Mouse (Mus musculus) urinary bladder, postnatal 10 days (tissue): Measurements from ENCODE around the gene Uqcrh.
A peak's percentile ranks its signal among the peaks of the same experiment; 100 is the strongest.

Experiments
- DNase-seq: peaks from one replicate; pipeline ENCODE4 v3.0.0; 2022; ENCODE audit warnings: low spot score

Uqcrh gene

DNA sequence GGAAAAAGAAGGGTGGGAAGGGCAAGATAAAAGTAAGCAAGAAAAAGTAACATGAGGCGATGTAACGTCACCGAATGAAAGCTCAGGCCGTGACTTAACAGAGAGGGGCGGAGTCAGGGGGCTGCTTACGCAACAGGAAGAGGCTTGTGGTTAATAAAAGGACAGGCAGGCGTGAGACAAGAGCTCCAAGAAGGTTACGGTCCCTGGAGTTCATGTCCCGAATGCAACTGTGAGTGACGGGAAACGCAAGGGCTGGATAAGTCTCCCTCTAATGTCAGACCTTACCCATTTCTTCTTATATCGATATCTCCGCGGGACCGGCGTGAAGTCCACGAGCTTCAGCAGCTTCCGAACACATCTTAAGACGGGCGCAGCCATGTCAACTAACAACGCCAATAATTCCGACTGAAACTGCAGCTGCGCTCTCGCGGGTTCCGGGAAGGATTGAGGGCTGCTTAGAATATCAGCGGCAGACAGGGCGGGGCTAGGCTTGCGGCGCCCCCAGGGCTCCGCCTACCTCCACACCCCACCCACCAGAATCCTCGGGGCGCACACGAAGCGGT lies 21.4 kb downstream of the Uqcrh start, which contains the start of gene Nsun4:
Gene Nsun4 (minus strand): TSS at position 478 of the 563 bp plus-strand sequence.
- DNase-seq, result peak; percentile 61

DNA sequence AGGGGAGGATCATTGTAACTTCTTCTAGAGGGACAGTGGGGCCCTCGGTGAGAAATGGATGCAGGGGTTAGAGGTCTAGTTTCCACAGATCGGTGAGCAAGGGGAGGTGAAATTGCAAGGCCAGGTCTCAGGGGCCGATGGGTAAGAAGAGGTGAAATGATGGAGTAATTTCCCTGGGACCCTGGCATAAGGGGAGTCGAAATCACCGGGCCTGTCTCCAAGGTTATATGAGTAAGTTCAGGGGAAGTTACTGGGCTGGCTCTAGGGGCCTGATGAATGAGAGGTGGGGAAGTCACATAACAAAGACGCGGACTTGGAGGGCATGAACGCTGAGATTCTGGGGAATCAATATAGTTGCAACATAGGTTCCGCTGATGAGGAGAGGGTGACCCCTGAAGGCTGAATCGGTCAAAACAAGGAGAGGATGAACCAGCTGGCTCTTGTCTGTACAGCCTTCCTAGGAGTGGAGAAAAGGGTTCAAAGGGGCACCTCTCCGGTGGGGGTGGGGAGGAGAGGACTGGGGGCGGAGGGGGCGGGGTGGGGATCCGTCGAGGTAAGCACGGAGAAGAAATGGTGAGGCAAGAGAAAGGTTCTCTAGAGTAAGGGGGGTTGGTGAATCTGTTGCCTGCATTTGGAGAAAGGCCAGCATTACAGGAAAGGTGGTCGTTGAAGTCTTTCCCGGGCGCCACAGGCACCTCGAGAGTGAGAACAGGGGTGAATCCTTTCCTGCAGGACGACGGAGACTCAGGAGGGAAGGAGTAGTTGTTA lies 22.2 kb downstream of the Uqcrh start:
- no peak for DNase-seq

GRCm38 (mm10) chr4:116049211-116049610 lies 25.7 kb downstream of the Uqcrh start:
- no peak for DNase-seq

DNA sequence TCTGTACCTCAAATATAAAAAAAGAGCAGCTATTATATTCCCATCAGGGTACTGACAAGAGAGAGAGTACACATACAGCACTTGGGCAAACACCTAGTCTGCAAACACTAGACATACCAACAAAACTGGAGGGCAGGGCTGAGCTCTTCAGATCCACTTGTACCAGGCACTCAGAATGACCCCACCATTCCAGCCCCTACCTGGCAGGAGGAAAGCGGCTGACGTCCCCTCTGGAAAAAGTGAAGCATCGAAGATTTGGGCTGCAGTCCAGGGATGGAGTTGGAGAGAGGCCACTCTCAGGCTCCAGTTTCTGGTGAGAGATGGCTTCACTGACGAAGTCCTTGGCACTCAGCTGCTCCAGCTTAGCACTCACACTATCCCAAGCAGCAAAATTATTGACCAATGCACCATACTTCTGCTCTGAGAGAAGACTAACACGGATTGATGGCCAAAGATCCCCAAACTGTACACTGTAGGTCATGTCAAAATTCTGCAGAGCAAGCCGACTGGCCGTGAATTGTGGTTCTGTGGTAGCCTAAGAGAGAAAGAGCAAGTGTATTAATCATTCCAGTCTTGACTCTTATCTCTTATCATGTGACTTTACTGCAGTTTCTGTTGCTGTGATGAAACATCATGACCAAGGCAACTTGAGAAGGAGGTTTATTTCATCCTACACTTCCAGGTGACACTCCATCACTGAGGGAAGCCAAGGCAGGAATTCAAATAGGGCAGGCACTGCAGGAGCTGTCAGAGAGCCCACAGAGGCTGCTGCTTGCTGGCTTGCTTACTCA lies 26.5 kb downstream of the Uqcrh start:
- no peak for DNase-seq

- no peak for DNase-seq
Measured at GRCm38 (mm10) chr4:116047681-116048080, 27.2 kb downstream of the Uqcrh start.

GRCm38 (mm10) chr4:116046604-116047003 lies 28.3 kb downstream of the Uqcrh start:
- no peak for DNase-seq

DNA sequence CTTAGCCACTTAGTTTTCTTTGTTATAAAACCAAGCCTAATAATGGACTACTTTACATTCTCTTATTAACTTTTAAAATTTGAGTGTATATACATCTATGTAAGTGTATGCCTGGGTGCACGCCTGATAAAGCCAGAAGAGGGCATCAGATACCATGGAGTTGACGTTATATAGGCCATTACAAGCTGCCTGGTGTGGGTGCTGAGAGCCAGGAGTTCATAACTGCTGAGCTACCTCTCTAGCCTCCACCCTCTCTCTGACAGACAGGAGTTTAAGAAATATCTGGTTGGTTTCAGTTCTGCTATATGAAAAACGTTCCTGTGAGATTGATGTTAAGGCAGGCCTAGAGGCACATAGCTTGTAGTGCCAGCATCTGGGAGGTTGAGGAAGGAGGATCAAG lies 32.7 kb downstream of the Uqcrh start:
- DNase-seq, result no peak

- no peak for DNase-seq
Measured at GRCm38 (mm10) chr4:116040466-116040865, 34.4 kb downstream of the Uqcrh start.

DNA sequence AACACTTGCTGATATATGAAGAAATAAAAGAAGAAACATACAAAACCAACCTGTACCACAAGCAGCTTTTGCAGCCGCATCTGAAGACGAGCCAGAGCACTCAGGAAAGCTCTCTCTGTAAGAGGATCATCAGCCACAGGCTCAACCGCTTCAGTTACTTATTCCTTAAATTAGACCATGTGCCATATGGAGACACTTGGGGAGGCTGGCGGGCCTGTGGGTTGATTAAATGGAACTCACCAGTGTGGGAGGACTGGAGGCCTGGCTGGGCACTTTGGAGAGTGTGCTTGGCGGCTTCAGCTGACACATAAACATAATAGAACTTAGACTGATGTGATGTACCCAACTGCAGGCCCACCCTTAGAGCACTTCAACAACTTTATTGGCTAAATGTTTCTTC lies 41.5 kb downstream of the Uqcrh start:
- no peak for DNase-seq

DNA sequence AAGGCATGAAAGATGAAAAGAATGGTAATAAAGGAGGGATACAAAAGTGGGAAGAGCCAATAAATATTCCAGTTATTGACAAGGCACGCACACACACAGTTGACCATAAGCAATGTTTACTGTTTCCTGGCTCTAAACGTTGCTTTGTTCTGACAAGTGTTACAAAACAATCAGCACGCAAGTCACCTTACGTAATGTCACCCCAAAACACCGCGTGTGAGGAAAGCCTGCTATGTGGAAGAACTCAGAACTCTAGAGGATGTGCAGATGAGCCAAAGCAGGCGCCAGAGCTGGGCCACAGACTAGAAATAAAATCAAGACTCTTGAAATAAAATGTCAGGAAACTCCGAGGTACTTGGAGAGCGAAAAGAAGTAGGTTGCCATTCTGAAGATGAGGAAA lies 42.0 kb downstream of the Uqcrh start:
- DNase-seq, result no peak

DNA sequence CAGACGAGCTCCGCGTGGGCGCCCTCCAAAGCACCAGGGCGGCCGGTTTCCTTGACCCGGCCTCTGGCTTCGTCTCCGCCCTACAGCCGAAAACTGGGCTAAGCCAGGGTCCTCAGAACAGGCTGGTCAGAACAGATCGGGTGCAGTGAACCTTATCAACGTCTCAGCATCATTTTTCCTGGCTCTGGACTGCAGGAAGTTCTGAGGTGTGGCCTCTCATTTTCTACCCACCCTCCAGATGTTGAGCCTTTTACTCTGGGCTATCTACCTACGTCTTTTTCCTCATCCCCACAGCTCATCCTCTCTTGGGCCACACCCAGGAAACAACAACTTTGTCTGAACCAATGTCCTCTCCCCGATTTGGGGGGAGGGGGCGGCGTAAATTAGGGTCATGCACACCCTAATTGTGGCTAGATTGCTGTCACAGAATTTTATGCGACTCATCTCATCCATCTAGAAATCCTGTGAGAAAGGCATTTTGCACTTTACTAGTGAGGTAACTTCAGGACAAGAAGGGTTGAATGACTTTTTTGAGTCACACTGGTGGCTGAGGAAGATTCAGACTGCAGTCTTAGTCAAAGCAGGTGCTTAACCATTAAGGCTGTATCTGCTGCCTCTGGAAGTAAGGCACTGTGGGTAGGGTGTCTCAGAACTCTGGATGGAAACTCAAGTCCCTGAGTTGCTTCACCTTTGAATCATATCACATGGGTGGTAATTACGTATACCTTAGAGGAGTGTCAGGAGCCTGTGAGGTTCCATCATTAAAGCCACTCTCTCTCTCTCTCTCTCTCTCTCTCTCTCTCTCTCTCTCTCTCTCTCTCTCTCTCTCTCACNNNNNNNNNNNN lies 56.7 kb downstream of the Uqcrh start, which contains the start of gene Faah:
Gene Faah (minus strand): TSS at position 25 of the 845 bp plus-strand sequence.
- no peak for DNase-seq

- DNase-seq, result peak; percentile 22
Measured at GRCm38 (mm10) chr4:116017300-116017901, 57.5 kb downstream of the Uqcrh start.
